Mouse (Mus musculus) kidney, postnatal 10 days (tissue): Measurements from ENCODE around the gene Mettl26.
A peak's percentile ranks its signal among the peaks of the same experiment; 100 is the strongest.

Experiments used
- DNase-seq: peaks from one replicate; pipeline ENCODE4 v3.0.0; 2021; ENCODE audit warnings: mixed read lengths

The Mettl26 gene

GRCm38 (mm10) chr17:25874721-25875170, at the start of gene Mettl26:
Gene Mettl26, plus strand, starts transcription at chr17:25875074.
- peak; percentile 96 for DNase-seq

DNA sequence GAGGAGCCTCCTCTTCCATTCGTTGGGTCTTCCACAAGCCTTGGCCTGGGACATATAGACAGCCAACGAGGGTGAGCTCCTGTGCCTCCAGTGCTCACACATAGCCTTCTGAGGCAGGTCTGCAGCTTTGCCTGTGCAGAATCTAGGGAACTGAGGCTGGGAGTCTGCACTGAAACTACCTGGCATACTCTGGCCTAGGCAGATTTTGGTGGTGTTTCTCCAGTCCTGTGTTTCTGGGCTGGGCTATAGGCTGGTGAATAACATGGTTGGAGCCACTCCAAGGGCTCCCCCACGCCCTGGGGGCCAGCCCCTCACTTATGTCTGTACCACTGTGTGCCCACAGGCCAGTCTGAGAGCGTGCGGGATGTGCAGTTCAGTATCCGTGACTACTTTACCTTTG, 49.6 kb upstream of the Mettl26 start:
- DNase-seq, result peak; percentile 16

DNA sequence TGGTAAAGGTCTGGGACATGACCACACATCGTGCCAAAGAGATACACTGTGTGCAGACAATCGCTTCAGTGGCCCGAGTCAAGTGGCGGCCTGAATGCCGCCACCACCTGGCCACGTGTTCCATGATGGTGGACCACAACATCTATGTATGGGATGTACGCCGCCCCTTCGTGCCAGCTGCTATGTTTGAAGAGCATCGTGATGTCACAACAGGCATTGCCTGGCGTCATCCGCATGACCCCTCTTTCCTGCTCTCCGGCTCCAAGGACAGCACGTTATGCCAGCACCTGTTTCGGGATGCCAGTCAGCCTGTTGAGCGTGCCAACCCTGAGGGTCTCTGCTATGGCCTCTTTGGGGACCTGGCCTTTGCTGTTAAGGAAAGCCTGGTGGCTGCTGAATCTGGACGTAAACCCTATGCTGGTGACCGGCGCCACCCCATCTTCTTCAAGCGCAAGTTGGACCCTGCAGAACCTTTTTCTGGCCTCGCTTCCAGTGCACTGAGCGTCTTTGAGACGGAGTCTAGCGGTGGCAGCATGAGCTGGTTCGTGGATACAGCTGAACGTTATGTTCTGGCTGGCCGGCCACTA, 48.8 kb upstream of the Mettl26 start:
- no peak for DNase-seq

GRCm38 (mm10) chr17:25827011-25827410, 47.9 kb upstream of the Mettl26 start:
- DNase-seq, result no peak

DNA sequence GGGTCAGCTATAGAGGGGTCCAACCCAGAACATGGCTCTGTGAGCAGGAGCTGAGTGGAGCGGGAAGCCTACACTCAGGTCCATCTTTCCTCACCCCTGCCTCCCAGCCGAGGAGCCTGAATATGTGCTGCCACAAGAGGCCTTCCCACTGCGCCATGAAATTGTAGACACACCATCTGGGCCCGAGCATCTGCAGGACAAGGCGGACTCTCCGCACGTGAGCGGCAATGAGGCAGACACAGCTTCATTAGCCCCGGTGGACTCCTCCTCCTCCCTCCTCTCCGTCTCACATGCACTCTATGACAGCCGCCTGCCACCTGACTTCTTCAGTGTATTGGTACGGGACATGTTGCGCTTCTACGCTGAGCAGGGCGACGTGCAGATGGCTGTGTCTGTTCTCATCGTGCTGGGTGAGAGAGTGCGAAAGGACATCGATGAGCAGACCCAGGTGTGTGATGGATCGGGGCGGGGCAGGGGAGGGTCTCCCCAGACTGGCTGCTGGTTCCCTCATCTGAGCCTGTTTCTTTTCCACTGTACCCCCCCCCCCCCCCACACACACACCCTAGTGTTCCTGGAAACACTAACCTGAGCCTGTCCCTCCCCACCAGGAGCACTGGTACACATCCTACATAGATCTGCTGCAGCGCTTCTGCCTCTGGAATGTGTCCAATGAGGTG, 47.2 kb upstream of the Mettl26 start:
- peak; percentile 25 for DNase-seq

DNA sequence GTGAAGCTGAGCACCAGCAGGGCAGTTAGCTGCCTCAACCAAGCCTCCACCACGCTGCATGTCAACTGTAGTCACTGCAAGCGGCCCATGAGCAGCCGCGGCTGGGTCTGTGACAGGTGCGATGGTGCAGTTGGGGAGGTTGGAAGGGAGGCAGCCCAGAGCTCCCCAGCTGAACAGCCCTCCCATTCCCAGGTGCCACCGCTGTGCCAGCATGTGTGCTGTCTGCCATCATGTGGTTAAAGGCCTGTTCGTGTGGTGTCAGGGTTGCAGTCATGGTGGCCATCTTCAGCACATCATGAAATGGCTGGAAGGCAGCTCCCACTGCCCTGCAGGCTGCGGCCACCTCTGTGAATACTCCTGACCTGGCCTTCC, 46.7 kb upstream of the Mettl26 start:
- DNase-seq, result peak; percentile 30

- peak; percentile 89 for DNase-seq
Observed at GRCm38 (mm10) chr17:25828712-25829557, 45.9 kb upstream of the Mettl26 start, which contains the start of gene Jmjd8. Gene Jmjd8, plus strand, starts transcription at chr17:25828867.

DNA sequence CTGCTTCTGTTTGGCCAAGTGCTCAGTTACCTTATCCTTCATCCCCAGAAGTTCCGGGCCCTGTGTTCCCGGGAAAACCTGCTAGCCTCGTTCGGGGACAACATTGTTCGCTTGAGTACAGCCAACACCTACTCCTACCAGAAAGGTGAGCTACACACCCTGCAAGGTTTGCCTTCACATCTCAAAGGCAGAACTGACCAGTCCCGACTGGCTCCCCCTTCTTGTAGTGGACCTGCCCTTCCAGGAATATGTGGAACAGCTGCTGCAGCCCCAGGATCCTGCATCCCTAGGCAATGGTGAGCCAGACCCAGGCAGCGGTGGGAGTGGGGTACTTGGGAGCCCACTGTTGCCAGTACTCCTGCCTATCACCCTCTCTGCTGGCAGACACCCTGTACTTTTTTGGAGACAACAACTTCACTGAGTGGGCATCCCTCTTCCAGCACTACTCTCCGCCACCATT, 45.3 kb upstream of the Mettl26 start:
- DNase-seq, result peak; percentile 32

- DNase-seq, result peak; percentile 13
Observed at GRCm38 (mm10) chr17:25830200-25830753, 44.6 kb upstream of the Mettl26 start.

GRCm38 (mm10) chr17:25830806-25831431, 44.0 kb upstream of the Mettl26 start:
- peak; percentile 29 for DNase-seq

DNA sequence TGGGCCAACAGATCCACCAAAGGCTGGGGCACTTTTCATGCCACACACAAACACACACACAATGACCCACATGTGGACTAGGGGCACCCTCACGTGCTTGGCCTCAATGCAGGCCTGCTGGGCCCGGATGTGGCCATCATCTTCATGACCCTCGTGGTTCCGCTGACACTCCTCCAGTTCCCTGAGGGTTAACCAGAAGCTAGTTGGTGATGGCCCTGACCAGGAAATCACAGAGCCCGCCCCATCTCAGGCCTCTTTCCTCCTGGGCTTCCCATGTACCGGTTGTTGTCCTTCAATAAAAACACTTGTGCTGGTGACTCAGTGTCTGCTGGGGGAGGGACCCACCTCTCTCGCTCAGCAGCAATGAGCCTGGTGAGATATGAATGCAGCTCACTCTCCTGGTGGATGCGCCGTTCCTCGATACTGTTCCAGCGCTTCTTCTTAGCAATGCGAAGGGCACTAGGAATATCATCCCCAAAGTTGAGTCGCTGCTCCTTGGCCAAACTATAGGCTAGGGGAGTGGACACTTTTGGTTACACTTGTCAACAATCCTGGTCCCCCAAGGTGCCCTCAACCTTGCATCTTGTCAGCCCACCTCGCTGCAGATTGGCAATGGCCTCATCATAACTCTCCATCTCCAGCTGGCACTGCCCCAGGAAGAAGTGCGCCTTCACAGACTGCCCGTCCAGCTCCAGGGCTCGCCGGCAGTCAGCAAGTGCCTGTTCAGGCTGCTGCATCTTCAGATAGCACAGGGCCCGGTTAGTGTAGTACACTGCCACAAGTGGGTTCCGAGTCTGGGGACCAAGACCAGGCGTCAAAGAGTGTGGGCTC, 43.2 kb upstream of the Mettl26 start:
- peak; percentile 57 for DNase-seq

DNA sequence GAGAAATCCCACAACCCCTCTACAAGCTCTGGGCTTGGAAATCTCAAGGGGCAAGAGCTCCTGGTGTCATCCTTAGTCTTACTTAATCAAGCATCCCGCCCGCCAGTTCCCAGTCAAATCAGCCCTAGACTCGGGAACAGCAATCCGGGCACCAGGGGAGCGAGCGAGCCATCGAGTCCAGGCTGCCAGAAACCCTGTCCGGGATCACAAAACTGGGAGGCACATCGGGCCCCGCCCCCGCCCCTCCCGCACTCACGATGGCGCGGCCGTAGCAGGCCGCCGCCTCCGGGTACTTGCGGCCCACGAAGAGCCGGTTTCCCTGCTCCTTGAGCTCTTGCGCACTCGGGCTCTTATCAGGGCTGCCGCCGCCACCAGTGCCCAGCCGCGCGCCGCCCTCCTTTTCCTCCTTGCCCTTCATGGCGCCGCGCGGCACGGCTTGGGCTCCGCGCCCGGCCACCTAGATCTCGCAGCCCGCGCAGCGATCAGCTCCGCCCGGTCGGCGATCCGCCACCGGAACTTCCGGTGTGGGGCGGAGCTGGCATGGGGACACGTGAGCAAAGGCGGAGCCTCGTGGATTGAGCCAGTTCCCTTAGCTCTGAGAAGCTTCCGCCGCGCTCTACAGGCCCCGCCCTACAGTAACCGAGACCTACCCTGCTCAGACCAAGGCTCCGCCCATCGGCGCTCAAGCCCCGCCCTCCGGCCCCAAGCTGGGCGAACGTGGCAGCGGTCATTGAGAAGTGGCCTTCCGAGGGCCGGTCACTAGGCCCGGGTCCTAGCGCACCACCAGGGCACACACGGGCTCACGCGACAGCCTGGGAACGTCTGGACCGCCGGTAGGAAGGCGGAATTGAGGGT, 42.2 kb upstream of the Mettl26 start:
- peak; percentile 100 for DNase-seq

DNA sequence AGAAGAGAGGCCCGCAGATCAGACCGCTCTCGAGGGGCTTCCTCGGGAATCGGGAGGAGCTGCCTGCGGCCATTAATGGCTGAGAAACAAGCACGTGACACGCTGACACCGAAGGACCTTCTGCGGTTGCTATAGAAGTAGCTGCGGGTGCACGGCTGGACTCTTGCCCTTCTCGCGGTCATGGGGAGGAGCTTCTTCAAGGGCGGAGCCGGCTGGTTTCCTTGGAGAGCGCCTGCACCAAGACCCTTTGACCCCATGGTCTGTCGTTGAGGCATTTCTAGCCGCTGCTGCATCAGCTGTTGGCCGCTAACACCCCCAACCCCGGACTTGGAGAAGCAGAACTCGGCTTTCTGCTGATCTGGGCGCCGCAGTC, 41.6 kb upstream of the Mettl26 start, which contains the start of gene Stub1:
Gene Stub1 (minus strand): TSS at position 114 of the 373 bp plus-strand sequence.
- DNase-seq, result peak; percentile 97

DNA sequence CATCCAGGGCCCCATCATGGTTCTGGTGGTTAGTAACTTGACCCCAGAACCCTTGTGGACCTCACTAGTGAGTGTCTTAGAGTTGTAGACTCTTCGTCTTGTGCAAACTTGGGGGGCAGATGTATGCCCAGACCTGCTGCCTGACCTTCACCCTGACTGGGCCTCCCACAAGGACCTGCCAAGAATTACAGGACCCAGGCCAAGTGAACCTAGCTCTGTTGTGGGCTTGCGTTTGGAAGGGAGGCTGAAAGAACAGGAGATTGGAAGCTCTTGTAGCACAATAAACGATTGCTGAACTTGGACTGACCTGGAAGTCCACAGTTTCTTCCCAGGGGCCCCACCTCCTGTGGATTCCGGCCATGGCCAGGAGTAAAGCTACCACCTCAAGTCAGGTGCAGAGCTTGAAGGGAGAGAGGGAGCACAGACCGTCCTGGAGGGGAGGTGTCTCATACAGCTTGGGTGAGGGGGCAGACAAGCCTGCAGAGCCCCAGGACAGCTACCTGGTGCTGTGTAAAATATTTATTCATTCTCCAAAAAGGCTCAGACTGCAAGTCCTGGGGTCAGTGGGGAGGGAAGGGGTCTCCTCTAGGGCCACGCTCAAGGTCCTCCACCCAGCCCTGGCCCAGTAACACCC, 40.8 kb upstream of the Mettl26 start:
- peak; percentile 58 for DNase-seq

GRCm38 (mm10) chr17:25834595-25835222, 40.2 kb upstream of the Mettl26 start:
- DNase-seq, result peak; percentile 34

GRCm38 (mm10) chr17:25835301-25835700, 39.6 kb upstream of the Mettl26 start:
- DNase-seq, result peak; percentile 43

- peak; percentile 40 for DNase-seq
Observed at GRCm38 (mm10) chr17:25835816-25836215, 39.1 kb upstream of the Mettl26 start.

DNA sequence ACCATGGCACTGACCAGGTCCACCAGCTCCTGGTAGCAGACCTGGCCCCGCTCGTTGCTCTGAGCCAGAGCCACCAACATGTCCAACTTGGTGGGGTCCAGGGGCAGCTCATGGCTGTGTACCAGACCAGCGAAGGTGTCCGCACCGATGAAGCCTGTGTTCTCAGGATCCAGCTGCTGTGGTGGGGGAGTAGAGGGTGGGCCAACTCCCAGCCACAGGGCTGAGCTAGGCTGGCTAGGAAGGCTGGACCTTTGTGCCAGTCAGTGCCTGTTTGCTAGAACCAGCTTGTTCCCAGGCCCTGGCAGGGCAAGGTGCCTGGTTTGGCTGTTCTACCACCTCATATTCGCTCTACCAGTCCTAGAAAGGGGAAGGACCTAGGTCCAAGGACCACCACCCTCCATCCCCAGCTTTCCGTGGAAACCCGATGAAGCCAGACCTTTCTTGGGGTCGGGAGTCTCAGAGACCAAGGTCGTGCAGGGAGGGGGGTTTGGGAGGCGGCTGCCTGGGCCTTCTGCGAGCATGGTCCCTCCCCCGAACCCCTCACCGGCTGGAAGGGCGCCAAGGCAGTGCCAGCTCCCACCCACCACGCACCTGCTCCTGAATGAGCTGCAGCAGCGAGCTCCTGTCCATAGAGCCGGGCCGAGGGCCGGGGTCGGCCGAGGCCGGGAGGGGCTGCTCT, 38.3 kb upstream of the Mettl26 start:
- peak; percentile 56 for DNase-seq

- DNase-seq, result peak; percentile 84
Observed at GRCm38 (mm10) chr17:25837076-25837410, 37.8 kb upstream of the Mettl26 start, which contains the start of gene Rhbdl1. Gene Rhbdl1, minus strand, starts transcription at chr17:25837295.
